Mouse (Mus musculus) lung, embryonic 14.5 days (tissue): ENCODE results near the gene Celf2. TPM values are rescaled to one million over a fixed set of nuclear protein-coding genes. Genes with fewer than 3 reads are reported as not detected.
A peak's percentile ranks its signal among the peaks of the same experiment; 100 is the strongest.

Experiments
- ATAC-seq: fragments of 200-750 bp; cut with Nextera tagmentation; 2 replicates; pipeline ENCODE4 v1.8.0; 2017; ENCODE audit warnings: mild to moderate bottlenecking, moderate TSS enrichment, moderate library complexity; ENCODE audit not compliant: insufficient read depth
- DNase-seq: peaks from one replicate; pipeline ENCODE4 v3.0.0-alpha.2; 2015
- H3K27ac ChIP-seq: fragments of 300-500 bp; sonication (generic); 2 replicates; pipeline ENCODE4 v1.5.1; 2014; ENCODE audit warnings: low read depth, mild to moderate bottlenecking, moderate library complexity
- H3K27me3 ChIP-seq: fragments of 300-500 bp; sonication (generic); 2 replicates; pipeline ENCODE4 v1.6.1; 2014; ENCODE audit warnings: low read length, control low read depth; ENCODE audit not compliant: insufficient read depth
- H3K36me3 ChIP-seq: fragments of 300-500 bp; sonication (generic); 2 replicates; pipeline ENCODE4 v1.6.1; 2014; ENCODE audit warnings: control low read depth; ENCODE audit not compliant: insufficient read depth
- H3K4me1 ChIP-seq: fragments of 300-500 bp; sonication (generic); 2 replicates; pipeline ENCODE4 v1.6.1; 2014; ENCODE audit warnings: antibody characterized with exemption, control low read depth; ENCODE audit not compliant: insufficient read depth
- H3K4me2 ChIP-seq: fragments of 300-500 bp; sonication (generic); 2 replicates; pipeline ENCODE4 v1.6.1; 2014; ENCODE audit warnings: mild to moderate bottlenecking
- H3K4me3 ChIP-seq: fragments of 300-500 bp; sonication (generic); 2 replicates; pipeline ENCODE4 v1.5.1; 2014; ENCODE audit warnings: low read depth, low read length
- H3K9ac ChIP-seq: fragments of 300-500 bp; sonication (generic); 2 replicates; pipeline ENCODE4 v1.6.1; 2014
- H3K9me3 ChIP-seq: fragments of 300-500 bp; sonication (generic); 2 replicates; pipeline ENCODE4 v1.6.1; 2016; ENCODE audit warnings: low read depth, low read length, control low read depth
- CTCF ChIP-seq: IDR thresholded peaks from 2 replicates; pipeline ENCODE4 v1.5.1; 2016; ENCODE audit warnings: antibody characterized with exemption, low read depth
- WGBS: fragments of 180-500 bp; shearing (Covaris S2); extraction: QIAGEN DNeasy Blood & Tissue Kit; methylation state at CpG from one replicate; pipeline ENCODE4 v1.1.7; 2014; 5-methylcytosine and 5-hydroxymethylcytosine counted together
- polyA plus RNA-seq: library from polyadenylated mRNA; unstranded; fragments of >200 nt; fragmentation: Nextera tagmentation; extraction: Ambion mirVana; gene quantifications from 2 replicates; pipeline ENCODE4 v1.2.1, GENCODE M21; 2014

Gene Celf2
- polyA plus RNA-seq, 1 experiment from 2014 or later = 92.3 TPM

- Histone ChIP-seq H3K9me3 (no peaks in the 10 kb centered on the region), H3K9ac (no peak overlapping the region), H3K27me3 (no peaks in the 10 kb centered on the region), H3K36me3 (no peaks in the 10 kb centered on the region), H3K4me2 (no peak overlapping the region), H3K4me3 (no peak overlapping the region), H3K4me1 (no peaks in the 10 kb centered on the region), H3K27ac (no peak overlapping the region)
- WGBS = 76% methylated on average over 1 of the region's 1 CpGs
- ATAC-seq (no peak), DNase-seq (no peak)
- TF ChIP-seq CTCF = no peak
These were observed 857.7 kb downstream of the Celf2 start for GRCm38 (mm10) chr2:6651697-6652096.

DNA sequence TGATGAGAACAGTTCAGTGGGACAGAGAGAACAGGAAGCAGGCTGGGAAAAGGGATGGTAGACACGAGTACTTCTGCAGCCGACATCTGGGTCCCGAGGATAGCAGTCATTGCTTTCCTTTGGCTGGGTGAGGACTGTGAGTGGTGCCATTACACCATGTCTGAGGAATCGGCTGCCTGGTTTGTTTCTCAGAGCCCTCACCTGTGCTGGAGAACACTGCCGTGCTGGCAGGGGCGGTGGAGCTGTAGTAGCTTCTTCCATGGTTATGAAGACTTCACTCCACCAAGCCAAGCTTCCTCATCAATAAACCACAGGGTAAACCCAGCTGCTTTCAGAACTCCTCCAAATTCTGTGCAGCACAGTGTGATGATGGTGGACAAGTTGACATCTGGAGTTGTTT, 860.5 kb downstream of the Celf2 start:
- H3K4me1 ChIP-seq = no peaks in the 10 kb centered on the region
- WGBS = 80% methylated on average over 6 of the region's 6 CpGs
- DNase-seq (no peak), ATAC-seq (no peak)
- no peaks in the 10 kb centered on the region for H3K9me3 ChIP-seq
- no peak overlapping the region for H3K4me2 ChIP-seq
- TF ChIP-seq CTCF = no peak
- H3K9ac ChIP-seq = no peak overlapping the region
- no peak overlapping the region for H3K27ac ChIP-seq
- no peak overlapping the region for H3K4me3 ChIP-seq
- H3K27me3 ChIP-seq = no peaks in the 10 kb centered on the region
- H3K36me3 ChIP-seq = no peaks in the 10 kb centered on the region

DNA sequence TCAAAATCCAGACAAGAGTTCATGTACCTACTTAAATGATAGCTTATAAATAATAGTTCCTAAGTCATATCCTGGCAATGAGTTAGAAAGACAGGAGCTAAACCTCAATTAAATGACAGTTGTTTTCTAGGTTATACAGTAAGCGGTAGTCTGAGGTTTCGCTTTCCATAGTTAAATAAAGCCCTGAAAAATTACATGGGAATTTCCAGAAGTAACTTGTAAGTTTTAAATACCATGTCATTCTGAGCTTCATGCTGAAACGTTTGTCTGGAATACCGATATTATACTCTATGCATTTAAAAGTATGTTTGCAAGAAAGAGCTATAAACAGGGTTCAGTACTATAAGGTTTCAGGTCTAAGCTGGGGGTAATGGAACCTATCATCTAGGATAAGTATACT, 862.3 kb downstream of the Celf2 start:
- Histone ChIP-seq H3K27me3 (no peaks in the 10 kb centered on the region), H3K27ac (no peak overlapping the region), H3K9ac (no peak overlapping the region), H3K9me3 (no peaks in the 10 kb centered on the region), H3K4me1 (no peaks in the 10 kb centered on the region), H3K4me3 (no peak overlapping the region), H3K36me3 (no peaks in the 10 kb centered on the region), H3K4me2 (no peak overlapping the region)
- 92% methylated on average over 4 of the region's 4 CpGs for WGBS
- no peak for DNase-seq
- TF ChIP-seq CTCF = no peak
- no peak for ATAC-seq

DNA sequence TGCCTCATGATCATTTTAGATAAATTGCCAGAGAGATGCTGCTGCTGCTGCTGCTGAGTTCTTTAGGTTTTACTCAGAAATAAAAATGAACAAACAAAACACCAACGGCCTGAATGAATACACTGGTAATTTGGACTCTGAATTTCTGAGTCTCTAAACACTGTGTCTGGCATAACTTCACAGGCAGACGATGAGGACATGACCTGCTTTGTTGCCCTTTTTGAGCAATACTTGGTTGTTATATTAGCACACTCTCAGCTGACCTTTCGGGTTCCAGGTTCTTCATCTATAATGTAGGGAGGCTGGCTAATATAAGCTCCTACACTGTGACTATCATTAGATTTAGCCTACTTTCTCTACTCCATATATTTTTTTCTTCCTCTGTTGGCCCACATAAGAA, 863.0 kb downstream of the Celf2 start:
- H3K36me3 ChIP-seq = no peaks in the 10 kb centered on the region
- no peak for ATAC-seq
- TF ChIP-seq CTCF = no peak

DNA sequence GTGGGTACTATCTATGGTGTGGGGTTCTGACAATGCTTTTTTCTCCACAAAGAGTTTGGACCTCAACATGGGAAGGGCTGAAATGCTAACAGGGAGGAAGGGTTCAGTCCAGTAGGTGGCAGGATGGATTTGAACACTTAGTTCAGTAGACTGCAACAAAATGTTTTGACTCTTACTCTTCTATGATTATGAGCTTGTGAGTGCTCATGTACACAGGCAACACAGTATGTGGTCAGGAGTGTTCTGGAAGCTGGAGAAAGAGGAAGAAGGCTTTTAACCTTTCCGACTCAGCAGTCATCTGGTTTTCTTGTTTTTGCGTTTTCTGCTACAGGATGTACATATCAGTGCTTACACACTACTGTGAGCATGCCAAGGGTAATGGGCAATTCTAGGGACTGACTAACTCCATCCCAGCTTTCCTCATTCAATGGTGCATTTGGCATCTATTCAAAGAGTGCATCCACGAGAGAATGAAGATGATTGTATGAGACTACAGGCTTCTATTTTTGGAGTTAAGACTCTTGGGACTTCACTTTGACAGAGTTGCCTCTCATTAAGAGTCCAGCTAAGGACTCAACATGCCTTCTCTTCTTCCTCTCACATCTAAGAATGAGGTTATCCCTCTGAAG, 867.0 kb downstream of the Celf2 start:
- H3K9ac ChIP-seq = no peak overlapping the region
- ATAC-seq = no peak
- no peak for DNase-seq
- H3K27me3 ChIP-seq = no peaks in the 10 kb centered on the region
- no peaks in the 10 kb centered on the region for H3K36me3 ChIP-seq
- H3K9me3 ChIP-seq = no peaks in the 10 kb centered on the region
- H3K27ac ChIP-seq = no peak overlapping the region
- 0 out of 2 replicates have a peak, but pooled peaks have one; percentile 8 for TF ChIP-seq CTCF
- H3K4me1 ChIP-seq = no peaks in the 10 kb centered on the region
- no peak overlapping the region for H3K4me2 ChIP-seq
- 68% methylated on average over 3 of the region's 3 CpGs for WGBS
- no peak overlapping the region for H3K4me3 ChIP-seq

More for the DNA sequence above, 863.0 kb downstream of the Celf2 start:
- H3K4me1 ChIP-seq = no peaks in the 10 kb centered on the region
- 61% methylated on average over 3 of the region's 3 CpGs for WGBS
- no peak overlapping the region for H3K27ac ChIP-seq
- H3K4me3 ChIP-seq = no peak overlapping the region
- DNase-seq = no peak
- H3K9ac ChIP-seq = no peak overlapping the region
- H3K4me2 ChIP-seq = no peak overlapping the region
- H3K9me3 ChIP-seq = no peaks in the 10 kb centered on the region
- H3K27me3 ChIP-seq = no peaks in the 10 kb centered on the region

GRCm38 (mm10) chr2:6639370-6639769, 870.0 kb downstream of the Celf2 start:
- Histone ChIP-seq H3K4me3 (no peak overlapping the region), H3K27me3 (no peaks in the 10 kb centered on the region), H3K27ac (no peak overlapping the region), H3K9me3 (no peaks in the 10 kb centered on the region), H3K4me1 (no peaks in the 10 kb centered on the region), H3K4me2 (no peak overlapping the region), H3K9ac (no peak overlapping the region), H3K36me3 (no peaks in the 10 kb centered on the region)
- no peak for ATAC-seq
- no peak for DNase-seq
- TF ChIP-seq CTCF = no peak
- 79% methylated on average over 6 of the region's 6 CpGs for WGBS

DNA sequence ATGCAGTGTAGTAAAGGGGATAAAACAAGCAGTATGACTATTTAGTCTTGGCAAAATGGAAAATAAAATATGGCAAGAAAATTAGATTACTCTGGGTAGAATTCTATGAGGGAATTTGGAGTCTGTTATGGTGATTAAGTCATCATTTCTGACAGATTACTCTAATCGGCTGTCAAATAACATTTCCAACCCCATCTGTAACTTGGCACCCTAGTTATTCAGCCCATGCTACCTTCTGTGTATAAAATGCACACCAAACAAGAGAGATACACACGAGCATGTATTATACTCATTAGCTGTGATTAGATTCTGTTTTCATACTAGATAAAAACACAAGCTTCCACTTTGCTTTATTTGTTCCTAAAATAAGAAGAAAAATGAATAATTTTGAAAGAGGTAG, 872.2 kb downstream of the Celf2 start:
- 61% methylated on average over 2 of the region's 2 CpGs for WGBS

More for the DNA sequence above, 872.2 kb downstream of the Celf2 start:
- Histone ChIP-seq H3K36me3 (no peaks in the 10 kb centered on the region), H3K4me1 (no peaks in the 10 kb centered on the region), H3K9me3 (no peaks in the 10 kb centered on the region), H3K9ac (no peak overlapping the region), H3K27me3 (no peaks in the 10 kb centered on the region), H3K27ac (no peak overlapping the region), H3K4me3 (no peak overlapping the region), H3K4me2 (no peak overlapping the region)
- no peak for DNase-seq
- no peak for TF ChIP-seq CTCF
- no peak for ATAC-seq
